Mouse (Mus musculus): ENCODE results near the gene Mcm6. TPM values are rescaled to one million over a fixed set of nuclear protein-coding genes. Genes with fewer than 3 reads are reported as not detected.

The Mcm6 gene
- polyA plus RNA-seq, 1 experiment from 2014 or later = 93.8 TPM

GRCm38 (mm10) chr1:128282924-128283323 is 76.5 kb downstream of the Mcm6 start:
- no peak overlapping the region for H3K27ac ChIP-seq
- 95% methylated on average over 3 of the region's 3 CpGs for WGBS
- H3K36me3 ChIP-seq = peaks cover 49% of the 10 kb centered on the region
- no peak overlapping the region for H3K4me2 ChIP-seq (replicated peaks)
- H3K27me3 ChIP-seq = no peaks in the 10 kb centered on the region
- ATAC-seq = no peak
- no peak overlapping the region for H3K9ac ChIP-seq (replicated peaks)
- peaks cover 6% of the 10 kb centered on the region; the same call in 1 of the 2 replicates for H3K9me3 ChIP-seq
- H3K4me3 ChIP-seq (replicated peaks) = no peak overlapping the region
- H3K4me1 ChIP-seq (replicated peaks) = no peaks in the 10 kb centered on the region

- no peak overlapping the region for H3K4me2 ChIP-seq (replicated peaks)
- no peaks in the 10 kb centered on the region for H3K4me1 ChIP-seq (replicated peaks)
- no peak for ATAC-seq
- H3K9me3 ChIP-seq = peaks cover 6% of the 10 kb centered on the region; the same call in 1 of the 2 replicates
- H3K36me3 ChIP-seq = peaks cover 61% of the 10 kb centered on the region
- no peak overlapping the region for H3K9ac ChIP-seq (replicated peaks)
- H3K27ac ChIP-seq = no peak overlapping the region
- no peak overlapping the region for H3K4me3 ChIP-seq (replicated peaks)
- WGBS = 97% methylated on average over 3 of the region's 3 CpGs
- H3K27me3 ChIP-seq = no peaks in the 10 kb centered on the region
These were observed 77.7 kb downstream of the Mcm6 start for GRCm38 (mm10) chr1:128281753-128282152.

Other genes starting within 250 kb of the Mcm6 start
- gene Ubxn4, start 115.7 kb downstream of the Mcm6 start, polyA plus RNA-seq (2015; fragmentation: Nextera tagmentation; extraction: Ambion mirVana) = 84.1 and 84.6 TPM in 2 replicates
- gene Lct, start 31.3 kb downstream of the Mcm6 start, polyA plus RNA-seq (2015; fragmentation: Nextera tagmentation; extraction: Ambion mirVana) = 0.12 and 0.27 TPM in 2 replicates
- gene Dars, start 57.7 kb upstream of the Mcm6 start, polyA plus RNA-seq (2015; fragmentation: Nextera tagmentation; extraction: Ambion mirVana) = 136 and 140 TPM in 2 replicates
- 13.6 and 15.4 TPM in 2 replicates for gene Cxcr4, start 232.6 kb upstream of the Mcm6 start, polyA plus RNA-seq (2015; fragmentation: Nextera tagmentation; extraction: Ambion mirVana)